Mouse (Mus musculus) heart, adult 2 months (tissue): Measurements from ENCODE around the gene Angptl7.

Experiments used
- CTCF ChIP-seq: fragments of 200-600 bp; IDR thresholded peaks from 2 replicates; pipeline ENCODE4 v1.8.1; 2022; ENCODE audit warnings: antibody characterized with exemption, mild to moderate bottlenecking, moderate library complexity
- POLR2A ChIP-seq: fragments of 200-500 bp; IDR thresholded peaks from 2 replicates; pipeline ENCODE4 v1.6.1; 2011; ENCODE audit warnings: mild to moderate bottlenecking, low read depth, low read length, control low read depth; ENCODE audit not compliant: insufficient read depth

GRCm38 (mm10) chr4:148490502-148490901 is 9.8 kb downstream of the Angptl7 start:
- TF ChIP-seq CTCF (no peak), POLR2A (no peak)
